Mouse (Mus musculus) liver, adult 2 months (tissue): ENCODE data around the gene Erc1. TPM values are rescaled to one million over a fixed set of nuclear protein-coding genes. Genes with fewer than 3 reads are reported as not detected.

ENCODE experiments used
- DNase-seq: peaks from one replicate; pipeline ENCODE4 v3.0.0-alpha.2; 2011; ENCODE audit warnings: low read depth, low spot score; ENCODE audit errors: extremely low read depth
- H3K27ac ChIP-seq: fragments of 200-500 bp; replicated peaks from 2 replicates; pipeline ENCODE4 v1.5.1; 2012; ENCODE audit warnings: low read depth, mild to moderate bottlenecking, control low read depth, inconsistent platforms, low read length; ENCODE audit not compliant: insufficient read depth
- H3K27me3 ChIP-seq: fragments of 200-500 bp; 2 replicates; pipeline ENCODE4 v1.6.1; 2012; ENCODE audit warnings: mild to moderate bottlenecking, moderate library complexity, low read length, inconsistent platforms; ENCODE audit not compliant: control insufficient read depth, insufficient read depth
- H3K36me3 ChIP-seq: fragments of 200-500 bp; 2 replicates; pipeline ENCODE4 v1.6.1; 2012; ENCODE audit warnings: low read length, inconsistent platforms; ENCODE audit not compliant: control insufficient read depth, insufficient read depth
- H3K4me1 ChIP-seq: fragments of 200-500 bp; 2 replicates; pipeline ENCODE4 v1.6.1; 2011; ENCODE audit warnings: low read length; ENCODE audit not compliant: control insufficient read depth, insufficient read depth
- H3K4me3 ChIP-seq: fragments of 200-500 bp; 2 replicates; pipeline ENCODE4 v1.5.1; 2011; ENCODE audit warnings: low read depth, mild to moderate bottlenecking, control low read depth, low read length, moderate library complexity; ENCODE audit not compliant: insufficient read depth
- H3K79me2 ChIP-seq: fragments of 200-500 bp; 2 replicates; pipeline ENCODE4 v1.6.1; 2012; ENCODE audit warnings: inconsistent platforms, mild to moderate bottlenecking, low read length, moderate library complexity; ENCODE audit not compliant: control insufficient read depth, insufficient read depth
- H3K9ac ChIP-seq: fragments of 200-500 bp; 2 replicates; pipeline ENCODE4 v1.6.1; 2012; ENCODE audit warnings: low read depth, mild to moderate bottlenecking, control low read depth, inconsistent platforms, low read length
- CTCF ChIP-seq: fragments of 200-500 bp; IDR thresholded peaks from 2 replicates; pipeline ENCODE4 v1.5.1; 2011; ENCODE audit warnings: low read depth, low read length, control low read depth
- POLR2A ChIP-seq: fragments of 200-500 bp; IDR thresholded peaks from 2 replicates; pipeline ENCODE4 v1.6.1; 2011; ENCODE audit warnings: low read length, control low read depth; ENCODE audit not compliant: insufficient read depth; ENCODE audit errors: extremely low read depth
- WGBS: fragments of 180-500 bp; shearing (Covaris S2); methylation state at CpG from one replicate; pipeline ENCODE4 v1.1.7; 2018; 5-methylcytosine and 5-hydroxymethylcytosine counted together
- polyA plus RNA-seq: library from polyadenylated mRNA; depleted of rRNA; stranded (reverse); fragments of >200 nt; gene quantifications from 2 replicates; pipeline ENCODE4 v1.2.3, GENCODE M21; 2012
- total RNA-seq: library from RNA; depleted of rRNA; stranded (reverse); fragments of >200 nt; gene quantifications from 2 replicates; pipeline ENCODE4 v1.2.3, GENCODE M21; 2014

Erc1 gene
- total and polyA plus RNA-seq, 2 experiments: 6.3 to 14.2 TPM

- WGBS: 62% methylated on average over 14 of the region's 14 CpGs
- Histone ChIP-seq H3K4me1 (no peaks in the 10 kb centered on the region), H3K9ac (no peak overlapping the region), H3K79me2 (no peaks in the 10 kb centered on the region), H3K27ac (no peak overlapping the region), H3K27me3 (no peaks in the 10 kb centered on the region), H3K36me3 (no peaks in the 10 kb centered on the region), H3K4me3 (no peak overlapping the region)
- DNase-seq: peak; percentile 72
- TF ChIP-seq POLR2A (no peak), CTCF (no peak)
Observed at GRCm38 (mm10) chr6:119643880-119644460, 204.0 kb downstream of the Erc1 start.

GRCm38 (mm10) chr6:119643178-119643728 lies 204.7 kb downstream of the Erc1 start:
- H3K4me3 ChIP-seq: no peak overlapping the region
- TF ChIP-seq POLR2A (no peak), CTCF (no peak)
- H3K27ac ChIP-seq: no peak overlapping the region
- no peaks in the 10 kb centered on the region for H3K4me1 ChIP-seq
- H3K9ac ChIP-seq: no peak overlapping the region
- H3K79me2 ChIP-seq: no peaks in the 10 kb centered on the region
- H3K36me3 ChIP-seq: no peaks in the 10 kb centered on the region
- no peaks in the 10 kb centered on the region for H3K27me3 ChIP-seq
- 95% methylated on average over 7 of the region's 7 CpGs for WGBS
- DNase-seq: no peak

- 82% methylated on average over 2 of the region's 2 CpGs for WGBS
- TF ChIP-seq POLR2A (no peak), CTCF (no peak)
Observed at GRCm38 (mm10) chr6:119642718-119643117, 205.2 kb downstream of the Erc1 start.

GRCm38 (mm10) chr6:119635629-119636028 lies 212.3 kb downstream of the Erc1 start:
- Histone ChIP-seq H3K4me3 (no peak overlapping the region), H3K9ac (no peak overlapping the region), H3K4me1 (no peaks in the 10 kb centered on the region), H3K79me2 (no peaks in the 10 kb centered on the region), H3K27ac (no peak overlapping the region), H3K36me3 (peaks cover 2% of the 10 kb centered on the region; the same call in 1 of the 2 replicates), H3K27me3 (no peaks in the 10 kb centered on the region)
- DNase-seq: no peak
- TF ChIP-seq POLR2A (no peak), CTCF (no peak)
- 67% methylated on average over 2 of the region's 2 CpGs for WGBS

More at GRCm38 (mm10) chr6:119642718-119643117, 205.2 kb downstream of the Erc1 start:
- Histone ChIP-seq H3K9ac (no peak overlapping the region), H3K4me3 (no peak overlapping the region), H3K79me2 (no peaks in the 10 kb centered on the region), H3K27me3 (no peaks in the 10 kb centered on the region), H3K4me1 (no peaks in the 10 kb centered on the region), H3K27ac (no peak overlapping the region), H3K36me3 (no peaks in the 10 kb centered on the region)
- DNase-seq: no peak

- H3K27ac ChIP-seq: no peak overlapping the region
- no peaks in the 10 kb centered on the region for H3K27me3 ChIP-seq
- peaks cover 17% of the 10 kb centered on the region for H3K36me3 ChIP-seq
- no peak for TF ChIP-seq POLR2A
- no peak for TF ChIP-seq CTCF
- H3K9ac ChIP-seq: no peak overlapping the region
- H3K4me3 ChIP-seq: no peak overlapping the region
- H3K4me1 ChIP-seq: no peaks in the 10 kb centered on the region
- no peaks in the 10 kb centered on the region for H3K79me2 ChIP-seq
- no peak for DNase-seq
- 86% methylated on average over 3 of the region's 3 CpGs for whole genome bisulfite sequencing
Observed at GRCm38 (mm10) chr6:119630622-119631021, 217.3 kb downstream of the Erc1 start.

- Histone ChIP-seq H3K79me2 (no peaks in the 10 kb centered on the region), H3K4me1 (no peaks in the 10 kb centered on the region), H3K9ac (no peak overlapping the region), H3K27ac (no peak overlapping the region), H3K4me3 (no peak overlapping the region), H3K36me3 (0 out of 2 replicates have a peak, but pooled peaks cover 2% of the 10 kb centered on the region), H3K27me3 (no peaks in the 10 kb centered on the region)
- no peak for TF ChIP-seq CTCF
- TF ChIP-seq POLR2A: no peak
- DNase-seq: no peak
- 99% methylated on average over 2 of the region's 2 CpGs for WGBS
Observed at GRCm38 (mm10) chr6:119601379-119601778, 246.6 kb downstream of the Erc1 start.
